Mouse (Mus musculus): ENCODE data around the gene Donson. TPM values are rescaled to one million over a fixed set of nuclear protein-coding genes. Genes with fewer than 3 reads are reported as not detected.

Donson gene
- polyA plus RNA-seq, 1 experiment from 2014 or later = 20.5 TPM

DNA sequence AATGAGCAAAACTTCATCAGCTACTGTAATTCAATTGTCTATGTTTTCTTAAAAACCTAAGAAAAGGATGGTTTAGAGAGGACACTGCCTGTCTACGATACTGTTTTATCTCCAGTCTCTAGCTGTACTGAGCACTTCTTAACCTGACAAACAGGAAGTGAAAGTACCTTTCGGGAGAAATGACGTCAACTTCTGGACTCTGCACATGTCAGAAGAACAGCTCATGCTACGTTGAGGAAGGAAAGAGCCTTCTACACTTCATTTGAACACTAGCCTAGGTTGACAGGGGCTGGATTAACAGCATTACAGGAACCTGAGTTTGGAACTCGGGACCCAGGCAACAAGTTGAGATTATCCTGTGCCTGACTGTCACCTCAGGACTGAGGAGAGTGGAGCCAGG, 3.0 kb downstream of the Donson start:
- H3K9ac ChIP-seq = no peak overlapping the region
- no peak overlapping the region for H3K4me2 ChIP-seq
- H3K27me3 ChIP-seq (replicated peaks) = no peaks in the 10 kb centered on the region
- no peak overlapping the region for H3K4me3 ChIP-seq (replicated peaks)
- 79% methylated on average over 5 of the region's 5 CpGs for WGBS
- H3K36me3 ChIP-seq = peaks cover 23% of the 10 kb centered on the region
- no peak overlapping the region for H3K27ac ChIP-seq
- H3K4me1 ChIP-seq = peaks cover 14% of the 10 kb centered on the region
- H3K9me3 ChIP-seq = no peaks in the 10 kb centered on the region
- no peak for ATAC-seq (ENCODE audit: insufficient read depth, low FRiP score, low read depth)

DNA sequence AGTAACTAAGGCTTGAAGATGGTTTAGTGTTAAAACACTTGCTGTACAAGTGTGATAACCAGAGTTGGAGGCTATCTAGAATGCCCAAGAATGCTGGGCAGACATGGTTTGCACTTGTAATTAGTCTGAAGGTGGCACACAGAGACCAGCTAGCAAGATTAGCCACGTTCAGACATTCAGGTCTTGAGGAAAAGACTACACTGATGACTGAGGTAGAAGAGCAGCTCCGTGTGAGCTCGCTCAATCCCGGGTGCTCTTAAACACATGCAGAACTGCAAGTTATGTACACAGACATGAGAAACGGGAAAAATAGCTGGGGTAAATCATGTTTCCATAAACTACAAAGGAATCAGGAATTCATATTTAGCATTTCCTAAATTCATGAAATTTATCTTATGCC, 7.9 kb downstream of the Donson start:
- no peak overlapping the region for H3K4me3 ChIP-seq (replicated peaks)
- no peak for ATAC-seq (ENCODE audit: insufficient read depth, low FRiP score, low read depth)
- peaks cover 46% of the 10 kb centered on the region for H3K36me3 ChIP-seq
- H3K4me1 ChIP-seq = no peaks in the 10 kb centered on the region
- no peaks in the 10 kb centered on the region for H3K9me3 ChIP-seq
- no peaks in the 10 kb centered on the region for H3K27me3 ChIP-seq (replicated peaks)
- no peak overlapping the region for H3K4me2 ChIP-seq
- no peak overlapping the region for H3K9ac ChIP-seq
- no peak overlapping the region for H3K27ac ChIP-seq
- 67% methylated on average over 5 of the region's 5 CpGs for WGBS

DNA sequence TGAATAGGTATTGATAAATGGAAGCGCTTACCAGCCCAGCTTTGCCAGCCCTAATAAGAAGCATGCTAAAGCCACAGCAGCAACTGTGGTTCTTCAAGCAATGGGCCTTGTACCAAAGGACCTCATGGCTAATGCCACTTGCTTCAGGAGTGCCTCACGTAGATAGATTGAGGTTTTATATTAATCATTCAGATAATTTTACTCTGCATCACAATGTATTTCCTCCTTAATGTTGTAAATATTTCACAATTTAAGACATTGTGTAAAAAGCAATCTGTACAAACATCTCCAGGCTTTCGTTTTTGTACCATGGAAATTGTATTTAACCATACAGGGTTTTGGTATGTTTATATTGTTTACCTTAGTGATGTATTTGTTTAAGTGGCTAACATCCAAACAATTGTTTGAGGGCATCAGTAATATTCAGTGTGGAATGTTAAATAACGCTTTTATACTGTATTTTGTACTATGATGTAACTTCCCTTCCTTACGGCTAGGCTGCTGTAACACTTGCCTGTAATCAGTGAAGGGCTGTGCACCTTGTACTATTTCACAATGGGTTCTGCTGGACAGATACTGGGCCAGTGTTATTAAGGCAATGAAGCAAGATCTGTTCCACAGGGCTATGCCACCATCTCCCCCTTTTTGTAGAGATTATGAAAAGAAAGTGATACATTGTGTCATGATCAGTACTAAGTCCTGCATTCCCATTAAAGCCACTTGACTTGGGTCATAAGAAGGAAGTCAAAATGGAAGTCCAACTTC, 10.2 kb downstream of the Donson start:
- Histone ChIP-seq H3K9me3 (no peaks in the 10 kb centered on the region), H3K27ac (no peak overlapping the region), H3K27me3 (replicated peaks) (no peaks in the 10 kb centered on the region), H3K9ac (no peak overlapping the region), H3K4me1 (no peaks in the 10 kb centered on the region), H3K4me3 (replicated peaks) (no peak overlapping the region), H3K36me3 (peaks cover 47% of the 10 kb centered on the region), H3K4me2 (no peak overlapping the region)
- 80% methylated on average over 5 of the region's 5 CpGs for WGBS
- no peak for ATAC-seq (ENCODE audit: insufficient read depth, low FRiP score, low read depth)

DNA sequence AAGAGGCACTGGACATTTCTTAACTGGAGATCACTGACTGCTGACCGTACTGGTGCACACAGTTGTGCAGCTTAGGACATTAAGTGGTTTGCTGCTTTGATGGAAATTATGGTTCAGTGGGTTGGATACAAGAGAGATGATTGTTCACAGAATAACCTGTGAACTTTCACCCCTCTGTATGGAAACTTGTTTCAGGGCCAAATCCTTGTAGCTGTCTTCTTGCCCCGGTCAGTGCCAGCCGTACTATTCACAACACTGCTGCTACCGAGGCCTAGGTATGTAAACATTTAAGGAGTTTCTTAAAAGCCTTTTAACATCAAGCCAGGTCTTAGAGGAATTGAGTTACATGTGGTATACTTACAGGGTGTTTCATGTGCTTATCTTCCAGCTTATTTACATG, 14.1 kb downstream of the Donson start:
- H3K4me3 ChIP-seq (replicated peaks) = no peak overlapping the region
- H3K27me3 ChIP-seq (replicated peaks) = no peaks in the 10 kb centered on the region
- ATAC-seq (ENCODE audit: insufficient read depth, low FRiP score, low read depth) = no peak
- no peak overlapping the region for H3K4me2 ChIP-seq
- 50% methylated on average over 4 of the region's 4 CpGs for WGBS
- no peak overlapping the region for H3K27ac ChIP-seq
- peaks cover 57% of the 10 kb centered on the region for H3K36me3 ChIP-seq
- no peaks in the 10 kb centered on the region for H3K4me1 ChIP-seq
- H3K9ac ChIP-seq = no peak overlapping the region
- H3K9me3 ChIP-seq = no peaks in the 10 kb centered on the region

DNA sequence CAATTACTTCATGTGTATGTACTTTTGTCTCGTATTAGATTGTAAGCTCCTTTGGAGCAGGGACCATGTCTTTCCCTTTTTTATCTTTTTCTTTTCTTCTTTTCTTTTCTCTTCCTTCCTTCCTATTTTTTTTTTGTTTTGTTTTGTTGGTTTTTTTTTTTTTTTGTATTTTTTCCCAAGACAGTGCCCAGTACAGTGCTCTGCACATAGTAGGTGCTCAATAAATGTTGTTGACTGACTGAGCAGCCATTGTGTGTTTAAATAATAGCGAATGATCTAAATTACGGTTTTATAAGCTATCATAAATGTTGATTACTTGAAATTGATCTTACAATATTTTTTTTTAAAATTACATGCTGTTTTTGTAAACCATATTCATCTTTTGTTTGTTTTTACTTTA, 24.8 kb downstream of the Donson start:
- no peak overlapping the region for H3K27ac ChIP-seq
- H3K4me3 ChIP-seq (replicated peaks) = no peak overlapping the region
- no peaks in the 10 kb centered on the region for H3K9me3 ChIP-seq
- no peaks in the 10 kb centered on the region for H3K4me1 ChIP-seq
- no peak overlapping the region for H3K9ac ChIP-seq
- no peaks in the 10 kb centered on the region for H3K27me3 ChIP-seq (replicated peaks)
- 94% methylated on average over 3 of the region's 3 CpGs for whole genome bisulfite sequencing
- H3K36me3 ChIP-seq = peaks cover 52% of the 10 kb centered on the region
- no peak for ATAC-seq (ENCODE audit: insufficient read depth, low FRiP score, low read depth)
- H3K4me2 ChIP-seq = no peak overlapping the region

DNA sequence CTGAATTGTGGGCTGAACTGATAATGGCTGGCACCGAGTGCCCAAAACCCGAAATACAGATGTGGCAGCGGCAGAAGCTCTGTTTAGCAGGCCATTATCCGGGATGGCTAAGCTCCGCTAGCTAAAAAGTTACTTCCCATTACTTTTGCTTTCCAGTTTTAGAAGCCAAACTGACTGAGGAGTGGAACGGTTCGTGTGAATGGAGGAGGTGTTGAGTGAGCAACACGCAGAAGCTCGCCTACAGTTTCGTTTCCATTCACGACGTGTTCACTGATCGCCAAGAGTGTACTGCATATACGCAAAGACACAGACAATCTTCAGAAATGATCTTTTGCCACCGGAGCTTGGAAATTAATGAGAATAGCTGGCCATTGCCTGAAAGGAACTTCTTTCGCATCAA, 26.2 kb downstream of the Donson start:
- H3K27ac ChIP-seq = no peak overlapping the region
- 92% methylated on average over 16 of the region's 16 CpGs for WGBS
- H3K9me3 ChIP-seq = no peaks in the 10 kb centered on the region
- no peak for ATAC-seq (ENCODE audit: insufficient read depth, low FRiP score, low read depth)
- no peak overlapping the region for H3K4me2 ChIP-seq
- no peak overlapping the region for H3K9ac ChIP-seq
- no peak overlapping the region for H3K4me3 ChIP-seq (replicated peaks)
- H3K4me1 ChIP-seq = no peaks in the 10 kb centered on the region
- H3K27me3 ChIP-seq (replicated peaks) = no peaks in the 10 kb centered on the region
- H3K36me3 ChIP-seq = peaks cover 64% of the 10 kb centered on the region

DNA sequence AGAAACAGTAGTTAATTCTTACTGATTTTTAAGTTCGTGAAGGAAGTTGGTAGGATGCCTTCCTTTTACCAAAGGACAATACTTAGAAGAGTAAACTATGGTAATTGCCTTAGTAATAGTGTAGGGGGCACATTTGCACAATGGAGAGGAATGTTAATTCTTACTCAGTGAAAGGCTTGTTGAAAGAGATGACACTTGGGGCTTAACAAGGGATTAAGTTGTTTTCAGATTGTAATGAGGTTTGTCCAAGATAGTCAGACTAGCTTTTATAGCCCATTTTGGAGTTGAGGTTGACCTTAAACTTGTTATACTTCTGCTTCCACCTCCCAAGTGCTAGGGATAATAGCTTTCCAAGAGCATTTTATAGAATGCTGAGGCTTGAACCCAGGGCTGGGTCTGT, 27.2 kb downstream of the Donson start:
- 65% methylated on average over 1 of the region's 1 CpGs for WGBS
- H3K27me3 ChIP-seq (replicated peaks) = no peaks in the 10 kb centered on the region
- no peak for ATAC-seq (ENCODE audit: insufficient read depth, low FRiP score, low read depth)
- no peak overlapping the region for H3K9ac ChIP-seq
- H3K27ac ChIP-seq = no peak overlapping the region
- peaks cover 67% of the 10 kb centered on the region for H3K36me3 ChIP-seq
- H3K4me1 ChIP-seq = no peaks in the 10 kb centered on the region
- H3K9me3 ChIP-seq = no peaks in the 10 kb centered on the region
- H3K4me3 ChIP-seq (replicated peaks) = no peak overlapping the region
- H3K4me2 ChIP-seq = no peak overlapping the region

DNA sequence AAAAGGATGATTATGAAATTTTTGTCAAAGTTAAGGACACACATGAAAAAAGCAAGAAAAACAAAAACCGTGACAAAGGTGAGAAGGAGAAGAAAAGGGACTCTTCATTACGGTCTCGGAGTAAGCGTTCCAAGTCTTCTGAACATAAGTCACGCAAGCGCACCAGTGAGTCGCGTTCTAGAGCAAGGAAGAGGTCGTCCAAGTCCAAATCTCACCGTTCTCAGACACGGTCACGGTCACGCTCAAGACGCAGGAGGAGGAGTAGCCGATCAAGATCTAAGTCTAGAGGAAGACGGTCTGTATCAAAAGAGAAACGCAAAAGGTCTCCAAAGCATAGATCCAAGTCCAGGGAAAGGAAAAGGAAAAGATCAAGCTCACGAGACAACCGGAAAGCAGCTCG, 28.8 kb downstream of the Donson start:
- no peak overlapping the region for H3K4me3 ChIP-seq (replicated peaks)

DNA sequence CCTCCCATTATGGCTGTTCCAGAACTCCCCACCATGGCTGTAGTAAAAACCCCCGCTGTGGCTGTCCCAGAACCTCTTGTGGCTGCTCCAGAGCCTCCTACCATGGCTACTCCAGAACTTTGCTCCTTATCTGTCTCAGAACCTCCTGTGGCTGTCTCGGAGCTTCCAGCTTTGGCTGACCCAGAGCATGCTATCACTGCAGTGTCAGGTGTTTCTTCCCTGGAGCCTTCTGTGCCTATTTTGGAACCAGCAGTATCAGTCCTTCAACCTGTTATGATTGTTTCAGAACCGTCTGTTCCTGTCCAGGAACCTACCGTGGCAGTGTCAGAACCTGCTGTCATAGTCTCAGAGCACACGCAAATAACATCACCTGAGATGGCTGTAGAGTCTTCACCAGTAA, 30.1 kb downstream of the Donson start:
- no peak for ATAC-seq (ENCODE audit: insufficient read depth, low FRiP score, low read depth)
- Histone ChIP-seq H3K9me3 (no peaks in the 10 kb centered on the region), H3K36me3 (peaks cover 71% of the 10 kb centered on the region), H3K27ac (no peak overlapping the region), H3K4me3 (replicated peaks) (no peak overlapping the region), H3K4me1 (no peaks in the 10 kb centered on the region), H3K9ac (no peak overlapping the region), H3K4me2 (no peak overlapping the region), H3K27me3 (replicated peaks) (no peaks in the 10 kb centered on the region)
- 93% methylated on average over 5 of the region's 5 CpGs for WGBS

More for the DNA sequence above, 28.8 kb downstream of the Donson start:
- ATAC-seq (ENCODE audit: insufficient read depth, low FRiP score, low read depth) = no peak
- Histone ChIP-seq H3K4me2 (no peak overlapping the region), H3K9ac (no peak overlapping the region), H3K4me1 (no peaks in the 10 kb centered on the region), H3K9me3 (no peaks in the 10 kb centered on the region), H3K27me3 (replicated peaks) (no peaks in the 10 kb centered on the region), H3K36me3 (peaks cover 71% of the 10 kb centered on the region), H3K27ac (no peak overlapping the region)
- 96% methylated on average over 20 of the region's 20 CpGs for WGBS

DNA sequence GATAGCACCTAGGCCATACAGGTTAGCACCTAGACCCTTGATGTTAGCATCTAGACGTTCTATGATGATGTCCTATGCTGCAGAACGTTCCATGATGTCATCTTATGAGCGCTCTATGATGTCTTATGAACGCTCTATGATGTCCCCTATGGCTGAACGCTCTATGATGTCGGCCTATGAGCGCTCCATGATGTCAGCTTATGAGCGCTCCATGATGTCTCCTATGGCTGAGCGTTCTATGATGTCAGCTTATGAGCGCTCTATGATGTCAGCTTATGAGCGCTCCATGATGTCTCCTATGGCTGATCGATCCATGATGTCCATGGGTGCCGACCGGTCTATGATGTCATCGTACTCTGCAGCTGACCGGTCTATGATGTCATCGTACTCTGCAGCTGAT, 31.3 kb downstream of the Donson start:
- peak; percentile 27; the same call in 1 of the 2 replicates for ATAC-seq (ENCODE audit: insufficient read depth, low FRiP score, low read depth)
- Histone ChIP-seq H3K27me3 (replicated peaks) (no peaks in the 10 kb centered on the region), H3K9ac (no peak overlapping the region), H3K4me1 (peaks cover 3% of the 10 kb centered on the region; the same call in 1 of the 2 replicates), H3K27ac (no peak overlapping the region), H3K9me3 (no peaks in the 10 kb centered on the region), H3K4me2 (no peak overlapping the region), H3K36me3 (peaks cover 68% of the 10 kb centered on the region), H3K4me3 (replicated peaks) (no peak overlapping the region)
- WGBS = 98% methylated on average over 17 of the region's 17 CpGs

DNA sequence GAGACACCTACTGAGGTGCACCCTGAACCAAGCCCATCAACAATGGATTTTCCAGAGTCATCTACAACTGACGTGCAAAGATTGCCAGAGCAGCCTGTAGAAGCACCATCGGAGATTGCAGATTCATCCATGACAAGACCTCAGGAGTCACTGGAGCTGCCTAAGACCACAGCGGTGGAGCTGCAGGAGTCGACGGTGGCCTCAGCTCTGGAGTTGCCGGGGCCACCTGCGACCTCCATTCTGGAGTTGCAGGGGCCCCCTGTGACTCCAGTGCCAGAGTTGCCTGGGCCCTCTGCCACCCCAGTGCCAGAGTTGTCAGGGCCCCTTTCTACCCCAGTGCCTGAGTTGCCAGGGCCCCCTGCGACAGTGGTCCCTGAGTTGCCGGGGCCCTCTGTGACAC, 33.3 kb downstream of the Donson start:
- Histone ChIP-seq H3K4me2 (no peak overlapping the region), H3K36me3 (peaks cover 69% of the 10 kb centered on the region), H3K4me1 (peaks cover 5% of the 10 kb centered on the region; the same call in 1 of the 2 replicates), H3K27ac (no peak overlapping the region), H3K9ac (no peak overlapping the region), H3K4me3 (replicated peaks) (no peak overlapping the region), H3K27me3 (replicated peaks) (no peaks in the 10 kb centered on the region), H3K9me3 (no peaks in the 10 kb centered on the region)
- WGBS = 97% methylated on average over 9 of the region's 9 CpGs
- ATAC-seq (ENCODE audit: insufficient read depth, low FRiP score, low read depth) = no peak

DNA sequence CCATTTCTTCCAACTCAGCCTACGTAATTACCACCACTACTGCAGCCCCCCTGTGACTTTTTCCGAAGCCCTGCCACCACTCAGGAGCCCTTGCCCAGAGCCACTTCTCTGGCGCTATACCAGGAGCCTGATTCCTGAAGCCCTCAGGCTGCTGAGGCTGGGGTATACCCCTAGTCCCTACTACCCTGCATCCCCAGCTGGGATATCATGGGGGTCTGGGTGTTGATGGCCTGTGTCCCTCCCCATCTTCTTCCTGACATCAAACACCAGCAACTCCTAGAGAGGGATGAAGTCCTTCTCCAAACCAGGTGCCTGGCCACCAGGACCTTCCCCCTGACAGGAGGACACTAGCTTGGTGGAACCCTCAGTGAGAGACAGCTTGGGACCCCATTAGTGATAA, 36.4 kb downstream of the Donson start:
- Histone ChIP-seq H3K27me3 (replicated peaks) (no peaks in the 10 kb centered on the region), H3K27ac (no peak overlapping the region), H3K4me1 (peaks cover 9% of the 10 kb centered on the region), H3K4me3 (replicated peaks) (no peak overlapping the region), H3K9ac (no peak overlapping the region), H3K36me3 (peaks cover 38% of the 10 kb centered on the region), H3K9me3 (no peaks in the 10 kb centered on the region), H3K4me2 (no peak overlapping the region)
- no peak for ATAC-seq (ENCODE audit: insufficient read depth, low FRiP score, low read depth)
- WGBS = 93% methylated on average over 3 of the region's 3 CpGs

DNA sequence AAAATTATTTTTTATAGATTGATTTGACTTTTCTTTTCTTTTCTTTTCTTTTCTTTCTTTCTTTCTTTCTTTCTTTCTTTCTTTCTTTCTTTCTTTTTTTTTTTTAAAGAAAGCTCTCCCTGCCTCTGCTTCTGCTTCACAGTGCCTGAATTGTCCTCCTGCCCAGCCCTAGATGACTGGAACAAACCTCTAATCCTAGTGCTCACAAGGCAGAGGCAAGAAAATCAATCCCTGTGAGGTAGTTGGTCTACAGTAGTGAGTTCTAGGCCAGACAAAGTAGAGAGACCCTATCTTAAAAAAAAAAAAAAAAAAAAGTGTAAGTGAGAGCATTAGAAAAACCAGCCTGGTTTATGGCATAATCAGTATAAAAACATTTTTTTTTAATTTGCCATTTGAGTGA, 38.8 kb downstream of the Donson start:
- no peak overlapping the region for H3K4me3 ChIP-seq (replicated peaks)
- no peaks in the 10 kb centered on the region for H3K27me3 ChIP-seq (replicated peaks)
- no peak overlapping the region for H3K9ac ChIP-seq
- H3K9me3 ChIP-seq = no peaks in the 10 kb centered on the region
- H3K4me1 ChIP-seq = peaks cover 9% of the 10 kb centered on the region
- no peak for ATAC-seq (ENCODE audit: insufficient read depth, low FRiP score, low read depth)
- H3K4me2 ChIP-seq = no peak overlapping the region
- H3K27ac ChIP-seq = no peak overlapping the region
- H3K36me3 ChIP-seq = peaks cover 14% of the 10 kb centered on the region
